Mouse (Mus musculus) spleen, postnatal 10 days (tissue): ENCODE results near the gene Tbccd1.
"Not testable (repeated sequence)": the region's sequence is repeated elsewhere in the genome, so short reads cannot be mapped to it uniquely, and the experiment has no call there.

Experiments
- DNase-seq, 2 experiments: peaks; one replicate each; pipeline ENCODE4 v3.0.0; 2021 to 2022; ENCODE audit warnings: low spot score in 2 of 2

Tbccd1 gene

DNA sequence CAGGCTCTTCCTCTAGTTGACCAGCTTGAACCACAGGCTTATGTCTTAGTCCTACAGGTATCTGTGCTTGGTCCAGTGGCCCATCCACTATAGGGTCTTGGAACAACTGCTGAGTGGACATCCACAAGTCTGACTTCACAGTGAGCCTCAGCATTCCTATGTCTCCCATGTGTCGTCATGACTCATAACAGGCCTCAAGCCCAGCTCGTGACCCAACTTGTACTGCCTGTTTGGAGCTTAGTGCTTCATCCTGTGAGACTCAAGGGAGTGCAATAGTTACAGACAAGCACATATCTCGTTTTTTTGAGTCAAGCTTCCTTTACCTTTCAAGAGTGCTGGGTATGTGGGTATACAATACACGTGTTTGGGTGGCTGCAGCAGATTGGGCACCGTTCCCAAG, 74.8 kb downstream of the Tbccd1 start:
- DNase-seq: no peak

DNA sequence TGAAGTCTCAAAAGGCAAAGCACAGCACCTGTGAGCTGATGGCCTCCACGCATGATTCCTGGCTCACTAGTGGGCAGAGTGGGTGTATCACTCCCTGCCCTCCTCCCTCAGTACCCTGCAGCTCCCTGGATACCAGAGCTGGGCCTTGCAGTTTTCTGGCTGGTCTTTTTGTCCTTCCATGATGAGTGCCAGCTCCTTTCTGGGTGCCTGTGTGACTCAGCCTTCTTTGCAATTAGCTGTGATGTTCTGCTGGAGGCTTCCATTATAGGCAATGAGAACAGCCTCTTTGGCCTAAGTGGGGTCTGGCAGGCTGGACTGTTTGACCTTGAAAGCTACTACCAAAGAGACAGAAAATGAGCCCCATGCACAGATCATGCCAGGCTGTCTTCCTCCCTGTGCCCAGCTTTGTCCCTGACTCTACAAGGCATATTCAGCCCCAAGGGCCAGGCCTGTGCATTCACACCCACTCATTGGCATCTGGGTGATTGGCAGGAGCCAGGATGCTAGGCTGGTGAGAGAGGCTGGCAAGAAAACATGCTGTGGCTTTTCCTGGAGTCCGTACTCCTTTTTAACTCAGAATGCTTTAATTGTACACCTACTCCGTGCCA, 78.1 kb downstream of the Tbccd1 start:
- DNase-seq: no peak

DNA sequence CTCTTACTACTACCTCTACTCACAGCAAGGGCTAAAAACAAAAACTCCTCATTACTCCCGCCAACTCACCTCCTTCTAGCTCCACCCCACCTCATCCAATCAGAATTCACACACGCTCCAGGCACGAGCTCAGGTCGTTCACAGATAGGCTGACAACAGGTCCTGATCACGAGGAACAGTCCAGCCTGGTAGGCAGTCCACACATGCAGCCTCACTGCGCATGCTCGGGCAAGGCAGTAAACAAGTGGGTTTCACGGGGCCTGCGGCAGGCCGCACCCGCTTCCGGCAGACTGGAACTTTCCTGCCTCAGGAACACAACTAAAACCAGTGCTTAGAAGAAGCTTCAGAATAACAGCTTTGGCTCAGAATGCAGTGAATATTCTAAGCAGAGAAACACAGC, 79.2 kb downstream of the Tbccd1 start:
- not testable (repeated sequence) for DNase-seq

DNA sequence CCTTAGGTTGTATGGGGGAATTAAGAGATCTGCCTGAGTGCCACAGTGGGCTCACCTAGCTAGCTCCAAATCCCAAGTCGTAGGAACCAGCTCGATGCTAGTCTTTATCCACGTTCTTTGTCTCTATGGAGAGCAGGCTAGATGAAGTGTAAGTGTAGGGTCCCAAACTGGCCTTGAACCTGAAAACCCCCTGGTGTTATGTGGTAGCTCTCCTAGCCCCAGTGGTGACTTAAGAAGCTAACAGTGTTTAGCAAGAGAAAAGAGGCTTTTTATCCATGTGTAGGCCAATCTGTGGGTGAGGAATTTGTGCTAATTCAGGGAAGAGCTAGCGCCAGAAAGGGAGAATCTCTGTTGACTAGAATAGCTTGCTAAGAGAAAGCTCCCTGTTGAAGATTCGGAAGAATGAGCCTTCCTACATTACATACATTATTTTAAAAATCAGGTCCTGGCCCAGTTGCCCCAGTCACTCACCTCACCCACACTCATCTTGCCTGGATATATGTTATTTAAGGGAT, 81.9 kb downstream of the Tbccd1 start:
- DNase-seq: no peak

DNA sequence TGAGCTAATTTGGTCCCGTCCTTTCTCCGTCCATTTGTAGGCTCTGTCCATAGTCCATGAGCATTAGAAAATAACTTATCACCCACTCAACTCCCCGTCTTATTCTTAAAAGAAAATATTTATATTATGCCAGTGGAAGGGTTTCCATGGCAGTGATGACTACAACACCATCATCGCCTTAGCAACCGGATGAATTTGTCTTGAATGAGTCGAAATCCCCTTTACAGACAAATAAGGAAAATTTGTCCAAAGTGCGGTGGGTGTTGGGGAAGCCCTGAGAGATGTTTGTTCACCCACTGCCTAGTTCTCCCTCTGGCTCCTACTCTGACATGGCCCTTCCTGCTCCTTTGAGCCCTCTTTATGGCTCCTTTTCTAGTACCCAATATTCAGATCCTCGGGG, 88.8 kb downstream of the Tbccd1 start:
- DNase-seq: no peak

DNA sequence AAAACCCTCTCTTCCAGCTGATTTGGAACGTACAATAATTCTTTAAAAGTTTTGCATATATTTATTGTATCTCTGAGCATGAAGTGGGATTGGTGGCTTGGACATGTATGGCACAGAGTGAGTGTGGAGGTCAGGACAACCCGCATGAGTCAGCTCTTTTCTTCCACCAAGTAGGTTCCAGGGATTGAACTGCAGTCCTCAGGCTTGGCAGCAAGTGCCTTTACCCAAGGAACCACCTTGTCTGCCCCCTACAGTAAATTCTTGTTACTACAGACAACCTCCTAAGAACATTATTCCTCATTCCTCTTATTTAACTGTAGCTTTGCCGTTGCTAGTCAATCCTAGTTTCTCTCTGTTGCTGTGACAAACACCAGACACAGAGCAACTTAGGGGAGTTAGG, 90.1 kb downstream of the Tbccd1 start:
- no peak for DNase-seq

DNA sequence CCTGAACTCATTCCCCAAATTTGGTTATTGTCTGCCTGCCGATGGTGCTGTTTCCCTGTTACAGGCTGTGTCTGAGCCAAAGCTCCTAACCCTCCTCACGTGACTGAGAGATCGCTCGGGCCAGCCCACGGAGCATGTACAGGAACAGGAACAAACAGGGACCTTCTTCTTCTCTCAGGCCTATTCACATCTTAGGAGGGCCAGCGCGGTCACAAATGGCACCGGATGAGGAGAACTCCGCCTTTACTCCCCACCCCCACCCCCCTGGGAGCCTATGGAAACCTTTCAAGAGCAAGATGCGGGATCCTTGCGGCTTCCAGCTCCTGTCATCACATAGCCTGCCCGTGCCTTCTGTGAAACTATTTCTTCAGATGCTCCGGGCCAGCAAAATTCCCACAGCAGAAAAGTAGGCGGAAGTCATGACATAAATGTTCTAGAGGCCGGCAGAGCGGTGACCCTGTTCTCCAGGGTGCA, 90.7 kb downstream of the Tbccd1 start:
- DNase-seq: no peak

DNA sequence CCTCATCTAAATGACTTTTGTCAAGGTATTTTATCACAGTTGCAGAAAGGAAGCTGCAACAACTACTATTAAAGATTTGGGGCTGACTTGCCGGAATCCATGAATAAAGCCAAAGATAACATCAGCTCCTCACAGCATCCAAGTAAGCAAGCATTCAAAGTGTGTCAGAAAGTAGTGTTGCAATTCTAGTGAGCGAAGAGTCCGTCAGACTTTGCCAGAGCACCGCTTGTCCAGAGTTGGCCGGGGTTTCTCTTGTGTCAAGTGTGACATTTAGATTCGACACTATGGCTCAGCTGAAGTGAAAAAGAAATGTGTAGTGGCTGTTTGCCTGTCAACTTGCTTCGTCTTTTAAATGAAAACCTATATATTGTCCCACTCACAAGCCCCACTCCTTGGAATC, 91.9 kb downstream of the Tbccd1 start:
- no peak for DNase-seq
